Mouse (Mus musculus): ENCODE results near the gene Dapl1.

DNA sequence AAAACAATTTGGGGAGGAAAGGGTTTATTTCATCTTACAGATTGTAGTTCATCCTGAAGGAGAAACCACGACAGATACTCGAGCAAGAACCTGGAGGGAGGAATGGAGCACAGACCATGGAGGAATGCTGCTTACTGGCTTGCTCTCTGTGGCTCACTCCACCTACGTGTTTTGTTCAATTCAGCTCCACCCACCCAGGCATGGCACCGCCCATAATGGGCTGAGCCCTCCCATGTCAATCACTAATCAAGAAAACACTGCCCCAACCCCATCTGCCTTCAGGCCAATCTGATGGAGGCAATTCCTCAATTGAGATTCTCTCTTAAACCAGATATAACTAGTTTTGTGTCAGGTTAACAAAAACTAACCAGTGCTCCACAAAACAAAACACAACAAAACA, 35.5 kb upstream of the Dapl1 start:
- no peak for TF ChIP-seq CTCF (IDR thresholded peaks at IDR 0.05)
- no peak for TF ChIP-seq POLR2A (IDR thresholded peaks at IDR 0.05; ENCODE audit: insufficient read depth, low read depth, low read length)
- no peak for TF ChIP-seq EP300 (IDR thresholded peaks at IDR 0.05; ENCODE audit: insufficient read depth, low read depth, low read length)
